Mouse (Mus musculus): ENCODE data around the gene Gngt2. TPM values are rescaled to one million over a fixed set of nuclear protein-coding genes. Genes with fewer than 3 reads are reported as not detected.

Gngt2 gene
- total RNA-seq, 2 experiments from 2014 or later: 13.4 to 24.3 TPM

DNA sequence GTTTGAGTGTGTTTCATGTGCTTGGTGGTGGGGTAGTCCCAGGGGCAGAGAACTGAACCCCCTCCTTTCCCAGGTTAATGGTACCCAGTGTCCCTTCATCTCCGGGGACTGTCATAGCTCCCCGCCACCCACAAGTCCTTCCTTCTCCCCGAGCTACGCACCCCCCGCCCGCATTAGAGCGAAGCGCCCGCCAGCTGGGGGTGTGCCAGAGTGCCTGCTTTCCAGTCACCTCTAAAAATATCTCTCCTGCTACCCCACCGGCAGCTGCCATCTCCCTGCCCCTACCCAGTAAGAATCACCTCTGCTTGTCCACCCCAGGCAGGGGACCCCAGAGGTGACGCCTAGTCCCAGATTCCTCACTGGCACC is 12.2 kb upstream of the Gngt2 start:
- ATAC-seq (replicated peaks; ENCODE audit: poor library complexity, severe bottlenecking): 0 out of 2 replicates have a peak, but pooled peaks have one; percentile 20

GRCm38 (mm10) chr11:95825625-95826024 is 11.4 kb upstream of the Gngt2 start:
- ATAC-seq (replicated peaks; ENCODE audit: poor library complexity, severe bottlenecking): no peak

DNA sequence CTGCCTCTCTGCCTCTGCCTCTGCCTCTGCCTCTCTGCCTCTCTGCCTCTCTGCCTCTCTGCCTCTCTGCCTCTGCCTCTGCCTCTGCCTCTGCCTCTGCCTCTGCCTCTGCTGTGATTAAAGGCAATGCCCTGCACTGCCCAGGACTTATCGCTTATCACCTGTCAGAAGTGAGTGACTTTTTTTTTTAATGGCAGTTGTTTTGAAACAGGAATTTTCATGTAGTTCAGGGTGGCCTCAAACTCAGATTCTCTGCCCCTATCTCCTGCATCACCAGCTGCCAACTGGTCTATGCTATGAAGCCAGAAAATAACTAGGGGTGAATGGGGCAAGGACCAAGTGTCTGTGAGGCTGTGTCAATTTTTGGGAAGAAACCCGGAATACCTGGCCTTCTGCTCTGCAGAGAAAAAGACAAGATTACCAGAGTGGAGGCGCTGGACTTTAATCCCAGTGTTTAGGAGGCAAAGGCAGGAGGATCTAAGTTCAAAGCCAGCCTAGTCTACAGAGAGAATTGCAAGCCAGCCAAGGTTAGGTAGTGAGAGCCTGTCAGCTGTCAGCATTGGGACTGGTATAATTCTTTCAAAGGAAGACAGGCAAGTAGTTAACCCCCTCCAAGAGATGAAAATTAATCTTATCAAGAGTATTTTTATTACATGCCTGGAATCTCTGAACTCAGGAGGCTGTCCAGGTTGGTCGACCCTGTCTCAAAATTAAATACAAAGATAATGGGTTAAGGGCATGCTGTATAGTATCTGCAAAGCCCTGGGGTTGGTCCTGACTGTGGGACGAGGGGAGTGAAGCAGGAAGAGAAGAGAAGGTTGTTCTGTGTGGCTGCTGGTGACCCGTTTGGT is 10.5 kb upstream of the Gngt2 start:
- no peak for ATAC-seq (replicated peaks; ENCODE audit: poor library complexity, severe bottlenecking)

- ATAC-seq (replicated peaks; ENCODE audit: poor library complexity, severe bottlenecking): no peak
These were observed 9.9 kb upstream of the Gngt2 start for GRCm38 (mm10) chr11:95827168-95827447.

DNA sequence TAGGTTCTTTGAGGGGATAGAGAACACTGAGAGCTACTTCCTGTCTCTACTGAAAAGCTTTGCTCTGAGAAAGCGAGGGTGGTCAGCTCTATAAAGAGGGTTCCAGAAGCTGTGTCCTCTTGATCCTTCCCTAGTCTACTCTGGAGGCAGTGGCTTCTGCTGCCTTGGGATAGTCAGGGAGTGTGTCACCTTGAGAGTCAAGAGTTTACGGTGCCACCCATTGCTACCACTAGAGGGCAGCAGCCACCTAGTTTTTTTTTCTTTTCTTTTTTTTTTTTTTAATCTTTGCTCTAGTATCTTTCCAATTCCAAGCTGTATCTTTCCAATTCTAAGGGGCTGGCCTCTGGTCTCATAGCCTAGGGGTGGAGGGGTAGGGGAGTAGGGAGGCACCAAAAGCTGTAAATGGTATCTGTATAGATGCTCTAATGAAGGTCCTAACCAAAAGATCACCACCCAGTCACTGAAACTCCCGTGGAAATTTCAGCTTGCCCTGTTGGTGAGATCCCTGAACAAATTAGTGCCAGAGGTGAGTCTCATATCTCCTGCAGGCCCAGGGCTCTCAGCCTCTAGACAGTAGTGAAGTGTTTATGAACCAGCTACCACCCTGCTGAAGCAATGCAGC is 9.4 kb upstream of the Gngt2 start:
- ATAC-seq (replicated peaks; ENCODE audit: poor library complexity, severe bottlenecking): no peak

- ATAC-seq (replicated peaks; ENCODE audit: poor library complexity, severe bottlenecking): no peak
These were observed 8.6 kb upstream of the Gngt2 start for GRCm38 (mm10) chr11:95828181-95828964.

DNA sequence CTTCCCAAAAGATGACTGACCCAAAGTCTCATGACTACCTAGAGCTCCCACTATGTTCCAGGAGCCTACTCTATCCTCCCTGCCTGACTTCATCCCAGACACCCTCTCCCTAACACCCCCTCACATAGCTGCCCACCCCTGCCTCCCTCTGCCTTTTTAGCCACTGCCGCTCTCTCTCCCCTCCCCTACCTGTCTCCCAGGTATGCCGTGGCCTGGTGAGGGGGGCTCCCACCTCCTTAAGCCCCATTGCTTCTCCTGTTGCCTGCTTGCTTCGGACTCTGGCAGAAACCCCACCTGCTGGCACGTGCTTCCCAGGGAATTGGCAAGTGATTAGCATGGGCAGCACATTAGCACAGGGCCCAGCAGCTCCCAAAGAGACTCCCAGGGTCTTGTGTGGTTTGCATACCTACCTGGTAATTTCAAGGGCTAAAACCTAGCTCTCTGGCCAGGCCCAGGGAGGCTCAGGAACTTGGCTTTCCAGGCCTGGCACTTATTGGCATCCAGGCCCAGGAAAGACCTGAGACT is 7.4 kb upstream of the Gngt2 start:
- no peak for ATAC-seq (replicated peaks; ENCODE audit: poor library complexity, severe bottlenecking)

DNA sequence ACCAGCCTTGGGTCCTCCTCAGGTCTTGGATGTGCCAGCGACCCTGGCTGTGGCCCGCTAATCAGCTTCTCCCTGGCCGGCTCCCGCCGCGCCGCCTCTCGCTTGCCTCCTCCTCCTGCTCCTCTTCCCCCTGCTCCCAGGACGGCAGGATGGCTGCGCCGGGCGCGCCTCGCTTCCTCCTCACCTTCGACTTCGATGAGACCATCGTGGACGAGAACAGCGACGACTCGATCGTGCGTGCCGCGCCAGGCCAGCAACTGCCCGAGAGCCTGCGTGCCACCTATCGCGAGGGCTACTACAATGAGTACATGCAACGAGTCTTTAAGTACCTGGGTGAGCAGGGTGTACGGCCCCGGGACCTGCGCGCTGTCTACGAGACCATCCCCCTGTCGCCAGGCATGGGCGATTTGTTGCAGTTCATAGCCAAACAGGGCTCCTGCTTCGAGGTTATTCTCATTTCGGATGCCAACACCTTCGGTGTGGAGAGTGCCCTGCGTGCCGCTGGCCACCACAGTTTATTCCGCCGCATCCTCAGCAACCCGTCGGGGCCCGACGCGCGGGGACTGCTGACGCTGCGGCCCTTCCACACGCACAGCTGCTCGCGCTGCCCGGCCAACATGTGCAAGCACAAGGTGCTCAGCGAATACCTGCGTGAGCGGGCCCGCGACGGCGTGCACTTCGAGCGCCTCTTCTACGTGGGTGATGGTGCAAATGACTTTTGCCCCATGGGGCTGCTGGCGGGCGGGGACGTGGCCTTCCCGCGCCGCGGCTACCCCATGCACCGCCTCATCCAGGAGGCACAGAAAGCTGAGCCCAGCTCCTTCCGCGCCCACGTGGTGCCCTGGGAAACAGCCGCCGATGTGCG is 6.4 kb upstream of the Gngt2 start:
- 0 out of 2 replicates have a peak, but pooled peaks have one; percentile 2 for ATAC-seq (replicated peaks; ENCODE audit: poor library complexity, severe bottlenecking)

GRCm38 (mm10) chr11:95831276-95831619 is 5.8 kb upstream of the Gngt2 start:
- no peak for ATAC-seq (replicated peaks; ENCODE audit: poor library complexity, severe bottlenecking)

DNA sequence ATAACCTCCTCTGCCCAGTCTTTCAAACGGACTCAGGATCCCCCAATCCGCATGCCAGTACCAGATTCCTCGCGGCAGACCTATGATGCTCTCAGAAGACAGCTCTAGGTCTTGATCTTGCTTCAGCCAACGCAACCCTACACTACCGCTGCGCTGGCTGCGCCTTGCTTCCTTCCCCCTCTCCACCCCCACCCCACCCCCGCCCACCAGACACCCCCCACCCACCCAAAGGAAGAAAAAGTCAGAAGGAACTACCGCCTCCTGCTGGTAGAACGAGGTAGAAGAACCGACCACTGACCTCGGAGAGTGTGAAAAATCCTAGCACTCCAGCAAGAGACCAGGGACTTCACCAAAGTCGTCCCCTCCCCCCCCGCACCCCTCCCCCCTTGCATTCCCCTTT is 5.4 kb upstream of the Gngt2 start:
- ATAC-seq (replicated peaks; ENCODE audit: poor library complexity, severe bottlenecking): no peak

GRCm38 (mm10) chr11:95832129-95833005 is 4.6 kb upstream of the Gngt2 start:
- ATAC-seq (replicated peaks; ENCODE audit: poor library complexity, severe bottlenecking): no peak

GRCm38 (mm10) chr11:95833006-95833570 is 3.9 kb upstream of the Gngt2 start:
- no peak for ATAC-seq (replicated peaks; ENCODE audit: poor library complexity, severe bottlenecking)

DNA sequence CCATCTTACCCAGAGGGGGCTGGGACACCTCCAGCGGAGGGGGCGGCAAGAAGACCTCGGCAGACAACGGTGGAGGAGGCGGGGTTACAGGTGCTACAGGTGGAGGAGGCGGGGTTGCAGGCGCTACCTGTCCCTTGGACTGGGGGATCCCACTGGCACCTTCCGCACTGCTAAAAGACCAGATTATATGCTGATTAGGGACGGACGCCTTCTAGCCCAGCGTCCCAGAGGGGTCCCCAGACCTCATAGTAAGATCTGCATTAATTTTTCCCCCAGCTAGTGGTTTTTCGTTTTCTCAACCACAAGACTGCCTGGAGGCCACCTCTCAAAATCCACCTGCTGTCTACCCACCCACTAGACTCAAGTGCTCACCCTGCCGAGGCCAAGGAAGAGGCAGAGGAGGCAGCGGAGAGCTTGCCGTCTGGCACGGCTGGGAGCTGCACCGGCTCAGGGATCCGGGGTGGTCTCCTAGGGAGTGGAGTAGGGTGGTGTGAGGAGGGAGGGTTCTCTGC is 3.3 kb upstream of the Gngt2 start:
- no peak for ATAC-seq (replicated peaks; ENCODE audit: poor library complexity, severe bottlenecking)

DNA sequence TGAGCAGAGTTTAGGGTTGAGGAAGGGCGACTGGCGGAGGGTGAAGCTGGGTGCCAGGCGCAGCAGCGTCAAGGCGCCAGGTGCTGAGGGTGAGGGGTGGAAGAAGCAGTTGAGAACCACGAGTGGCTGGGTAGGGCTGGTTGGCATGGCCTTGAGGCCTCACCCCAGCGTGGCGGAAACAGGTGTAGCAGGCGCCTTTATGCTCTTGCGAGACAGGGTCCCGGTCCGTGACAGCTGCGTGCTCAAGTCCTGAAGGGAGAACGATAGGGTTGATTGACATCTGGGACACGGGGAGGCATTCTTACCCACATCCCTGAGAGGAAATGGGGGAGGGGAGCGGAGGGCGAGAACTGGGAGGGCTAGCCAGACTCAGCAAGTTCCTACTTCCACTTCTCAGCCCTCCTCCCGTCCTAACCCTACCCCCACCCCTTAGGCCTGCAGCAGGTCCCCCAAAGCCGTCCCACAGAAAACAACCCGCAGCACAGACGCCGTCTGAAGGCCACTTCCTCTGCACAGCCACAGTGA is 2.8 kb upstream of the Gngt2 start:
- peak; percentile 74 for ATAC-seq (replicated peaks; ENCODE audit: poor library complexity, severe bottlenecking)

DNA sequence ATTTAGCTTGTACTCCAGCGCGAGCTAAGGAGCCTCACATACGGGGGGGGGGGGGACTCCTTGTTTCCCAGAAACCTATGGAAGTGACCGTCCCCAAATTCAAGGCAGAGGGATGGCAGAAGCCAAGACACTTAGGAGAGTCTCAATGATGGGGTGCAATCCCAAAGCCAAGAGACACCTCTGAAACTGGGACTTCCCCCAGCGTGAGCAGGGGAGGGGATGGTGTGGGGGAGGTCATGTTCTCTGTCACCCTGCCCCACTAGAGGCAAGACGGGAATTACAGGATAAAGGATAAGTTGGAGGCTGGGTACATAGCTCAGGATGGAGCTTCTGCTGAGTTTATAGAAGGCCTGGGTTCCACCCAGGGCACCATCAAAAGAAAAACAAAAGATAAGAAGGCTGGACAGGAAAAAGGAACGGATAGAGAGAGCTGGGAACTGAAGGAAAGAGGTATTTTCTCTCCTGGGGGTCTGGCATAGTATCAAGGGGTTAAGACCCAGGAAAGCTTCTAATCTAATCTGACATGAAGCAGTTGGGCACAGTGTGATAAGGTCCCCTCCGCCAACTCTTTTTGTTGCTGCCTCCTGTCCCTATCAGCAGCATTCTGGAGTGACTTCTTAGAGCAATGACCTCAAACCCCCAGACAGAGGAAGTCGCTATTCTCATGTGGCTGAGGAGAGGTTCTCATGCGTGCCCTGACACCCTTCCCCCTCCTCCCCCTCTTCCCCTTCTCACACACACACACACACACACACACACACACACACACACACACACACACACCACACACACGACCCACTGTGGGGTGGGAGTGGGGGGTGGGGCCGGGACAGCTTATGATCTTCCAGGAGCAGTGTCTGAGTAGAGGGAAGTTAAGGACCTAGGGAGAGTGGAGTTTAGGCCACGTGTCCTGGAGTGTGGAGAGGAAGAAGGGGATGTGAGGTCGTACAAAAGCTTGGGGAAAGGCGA is 2.0 kb upstream of the Gngt2 start:
- ATAC-seq (replicated peaks; ENCODE audit: poor library complexity, severe bottlenecking): peak; percentile 20

- ATAC-seq (replicated peaks; ENCODE audit: poor library complexity, severe bottlenecking): no peak
These were observed 1.2 kb upstream of the Gngt2 start for GRCm38 (mm10) chr11:95835832-95836231.

GRCm38 (mm10) chr11:95836433-95836832 is 583 bp upstream of the Gngt2 start:
- no peak for ATAC-seq (replicated peaks; ENCODE audit: poor library complexity, severe bottlenecking)
